Mouse (Mus musculus) telencephalon, adult 2 months (tissue): ENCODE data around the gene Pcgf6.
A peak's percentile ranks its signal among the peaks of the same experiment; 100 is the strongest.

Source experiments
- DNase-seq: peaks from one replicate; pipeline ENCODE4 v3.0.0-alpha.2; 2011; ENCODE audit warnings: low read depth, low spot score

Gene Pcgf6

DNA sequence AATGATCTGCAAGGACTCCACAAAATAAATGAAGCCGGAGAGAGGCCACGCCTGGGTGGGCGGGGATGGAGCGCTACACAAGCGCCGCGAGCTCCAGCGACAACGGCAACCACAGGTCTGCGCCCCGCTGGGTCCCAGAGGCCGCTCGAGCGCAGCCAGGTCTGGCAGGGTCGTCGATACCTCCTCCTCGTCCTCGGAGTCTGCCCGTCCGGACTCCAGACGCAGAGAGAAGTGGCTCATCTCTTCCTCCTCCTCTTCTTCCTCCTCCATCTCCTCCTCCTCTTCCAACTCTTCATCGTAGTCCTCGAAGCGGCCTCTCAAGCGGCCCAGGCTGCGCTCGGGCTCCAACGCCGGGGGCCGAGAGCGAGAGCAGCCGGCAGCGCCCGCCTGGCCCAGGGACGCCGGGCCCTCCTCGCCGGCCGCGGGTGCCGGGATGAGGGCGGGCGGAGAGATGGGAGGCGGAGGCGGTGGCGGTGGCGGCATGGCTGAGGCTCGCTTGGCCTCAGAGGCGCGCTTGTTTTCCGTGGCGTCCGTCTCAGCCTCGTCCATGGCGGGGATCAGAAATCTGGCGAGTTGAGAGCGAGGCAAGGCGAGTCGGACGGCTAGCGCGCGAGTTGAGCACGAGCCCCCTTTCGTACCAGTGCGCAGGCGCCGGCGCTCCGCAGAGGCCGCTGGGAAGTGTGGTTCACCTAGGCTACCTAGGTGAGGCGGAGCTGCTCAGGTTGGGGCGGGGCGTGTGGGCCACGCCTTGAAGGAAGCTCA, at the start of gene Pcgf6:
TSS of gene Pcgf6 (minus strand) at position 636 of the 762 bp plus-strand sequence.
- DNase-seq = no peak

- DNase-seq = peak; percentile 97
Observed at GRCm38 (mm10) chr19:47090550-47091156, 39.9 kb upstream of the Pcgf6 start, which contains the start of the genes Usmg5 and Pdcd11. Gene Usmg5 (minus strand): TSS chr19:47090647. Gene Pdcd11 (plus strand): TSS chr19:47090768.

DNA sequence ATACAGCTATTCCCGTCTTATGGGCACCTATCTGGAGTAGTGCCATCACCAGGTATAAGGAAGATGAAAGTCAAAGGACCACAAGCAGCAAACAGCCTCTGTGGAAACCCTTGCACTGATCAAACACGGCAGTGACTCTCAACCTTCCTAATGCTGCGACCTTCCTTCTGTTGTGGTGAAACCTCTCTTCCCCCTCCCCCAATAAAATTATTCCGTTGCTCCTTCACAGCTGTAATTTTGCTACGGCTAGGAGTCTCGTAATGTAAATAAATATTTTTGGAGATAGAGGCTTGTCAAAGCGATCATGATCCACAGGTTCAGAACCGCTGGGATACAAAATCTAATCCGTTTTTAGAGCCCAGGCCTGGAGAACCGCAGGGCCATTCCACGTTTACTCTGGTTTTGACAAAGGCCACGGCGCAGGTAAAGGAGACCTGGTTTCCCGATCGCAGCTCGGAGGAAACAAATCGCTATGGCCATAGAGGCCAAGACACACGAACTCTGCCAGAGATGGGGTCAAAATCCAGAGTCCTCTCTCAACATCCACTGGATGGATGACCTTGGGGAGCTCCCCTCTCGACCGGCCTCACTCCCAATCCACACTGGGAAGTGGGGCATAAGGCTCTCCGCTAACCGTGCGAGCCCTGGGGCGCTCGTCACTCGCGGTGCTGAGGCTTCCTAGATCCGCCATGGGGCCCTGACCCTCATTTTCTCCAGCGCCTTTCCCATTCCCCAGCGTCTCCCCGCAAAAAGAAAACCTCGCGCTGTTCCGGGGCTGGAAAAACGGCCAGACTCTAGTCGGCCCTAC, 39.2 kb upstream of the Pcgf6 start:
- no peak for DNase-seq

GRCm38 (mm10) chr19:47088226-47088625, 37.5 kb upstream of the Pcgf6 start:
- DNase-seq = no peak

DNA sequence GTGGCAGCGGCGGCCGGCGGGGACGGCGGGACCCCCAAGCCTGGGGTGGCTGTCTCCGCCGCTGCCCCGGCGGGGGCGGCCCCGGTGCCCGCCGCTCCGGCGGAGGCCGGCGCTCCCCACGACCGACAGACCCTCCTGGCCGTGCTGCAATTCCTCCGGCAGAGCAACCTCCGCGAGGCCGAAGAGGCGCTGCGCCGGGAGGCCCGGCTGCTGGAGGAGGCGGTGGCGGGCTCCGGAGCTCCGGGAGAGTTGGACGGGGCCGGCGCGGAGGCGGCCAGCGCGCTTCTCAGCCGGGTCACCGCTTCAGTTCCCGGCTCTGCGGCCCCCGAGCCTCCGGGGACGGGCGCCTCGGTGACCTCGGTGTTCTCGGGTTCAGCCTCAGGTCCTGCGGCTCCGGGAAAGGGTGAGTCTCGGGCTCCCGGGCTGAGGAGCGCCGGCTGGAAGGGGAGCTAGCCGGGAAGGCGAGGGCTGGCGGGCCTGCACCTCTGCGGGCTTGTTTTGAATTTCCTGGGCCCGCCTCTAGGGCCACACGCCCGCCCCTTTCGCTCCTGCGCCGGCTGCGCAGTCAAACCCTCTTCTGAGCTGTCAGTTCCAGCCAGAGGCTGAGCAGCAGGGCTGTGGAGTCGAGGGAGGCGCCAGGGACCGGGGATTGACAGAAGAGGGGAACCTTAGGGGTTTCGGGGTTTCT, 17.4 kb upstream of the Pcgf6 start:
- peak; percentile 64 for DNase-seq

- peak; percentile 95 for DNase-seq
Observed at GRCm38 (mm10) chr19:47067096-47067882, 16.6 kb upstream of the Pcgf6 start, which contains the start of gene Taf5. Gene Taf5 (plus strand): TSS chr19:47067746.

DNA sequence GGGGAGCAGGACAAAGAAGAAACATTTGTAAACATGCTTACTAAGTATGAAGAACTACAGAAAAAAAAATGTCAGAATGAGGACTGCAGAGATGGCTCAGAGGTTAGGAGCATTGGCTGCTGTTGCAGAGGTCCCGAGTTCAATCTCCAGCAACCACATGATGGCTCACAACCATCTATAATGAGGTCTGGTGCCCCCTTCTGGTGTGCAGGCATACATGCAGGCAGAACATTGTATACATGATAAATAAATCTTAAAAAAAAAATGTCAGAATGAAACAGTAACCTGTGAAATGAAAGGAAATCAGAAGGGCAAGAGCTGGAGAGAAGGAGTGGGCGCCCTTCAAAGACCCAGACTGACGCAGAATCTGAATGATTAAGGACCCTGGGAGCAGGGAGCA, 15.2 kb upstream of the Pcgf6 start:
- no peak for DNase-seq

GRCm38 (mm10) chr19:47057684-47058083, 7.0 kb upstream of the Pcgf6 start:
- no peak for DNase-seq

GRCm38 (mm10) chr19:47053471-47053870, 2.8 kb upstream of the Pcgf6 start:
- DNase-seq = no peak

- DNase-seq = no peak
Observed at GRCm38 (mm10) chr19:47052927-47053326, 2.2 kb upstream of the Pcgf6 start.

- DNase-seq = no peak
Observed at GRCm38 (mm10) chr19:47049840-47050239, 866 bp downstream of the Pcgf6 start.

DNA sequence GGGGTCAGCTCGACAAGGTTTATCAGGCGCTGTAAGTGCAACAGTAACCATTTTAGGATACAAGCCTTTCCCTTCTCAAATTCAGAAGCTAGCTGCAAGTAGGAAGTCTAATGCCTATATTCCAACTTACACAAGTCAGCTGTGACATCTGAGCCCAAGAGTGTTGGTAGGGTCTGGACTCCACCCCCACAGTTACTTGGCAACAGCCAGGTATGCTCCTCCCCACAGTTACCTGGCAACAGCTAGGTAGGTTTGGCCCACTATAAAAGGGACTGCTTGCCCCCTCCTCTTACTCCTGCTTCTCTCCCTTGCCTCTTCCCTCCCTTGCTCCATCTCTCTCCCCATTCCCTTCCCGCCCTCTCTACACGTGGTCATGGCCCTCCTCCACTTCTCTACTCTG, 1.6 kb downstream of the Pcgf6 start:
- DNase-seq = no peak

GRCm38 (mm10) chr19:47047236-47047833, 3.4 kb downstream of the Pcgf6 start:
- no peak for DNase-seq

DNA sequence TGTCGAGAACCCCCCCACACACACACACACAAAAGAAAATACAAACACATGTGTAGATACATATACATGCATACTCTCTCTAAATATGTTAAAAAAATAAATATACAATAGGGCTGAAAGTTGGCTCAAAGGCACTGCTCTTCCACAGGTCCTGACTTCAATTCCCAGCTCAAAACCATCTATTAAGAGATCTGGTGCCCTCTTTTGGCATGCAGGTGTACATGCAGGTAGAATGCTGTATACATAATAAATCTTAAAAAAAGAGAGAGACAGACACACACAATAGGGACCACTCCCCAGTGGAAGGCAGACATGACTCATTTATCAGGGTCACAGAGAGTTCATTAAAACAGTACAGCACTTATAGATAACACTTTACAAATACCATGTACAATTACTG, 4.4 kb downstream of the Pcgf6 start:
- no peak for DNase-seq

- no peak for DNase-seq
Observed at GRCm38 (mm10) chr19:47043608-47044007, 7.1 kb downstream of the Pcgf6 start.

GRCm38 (mm10) chr19:47040720-47041473, 9.8 kb downstream of the Pcgf6 start:
- DNase-seq = no peak

DNA sequence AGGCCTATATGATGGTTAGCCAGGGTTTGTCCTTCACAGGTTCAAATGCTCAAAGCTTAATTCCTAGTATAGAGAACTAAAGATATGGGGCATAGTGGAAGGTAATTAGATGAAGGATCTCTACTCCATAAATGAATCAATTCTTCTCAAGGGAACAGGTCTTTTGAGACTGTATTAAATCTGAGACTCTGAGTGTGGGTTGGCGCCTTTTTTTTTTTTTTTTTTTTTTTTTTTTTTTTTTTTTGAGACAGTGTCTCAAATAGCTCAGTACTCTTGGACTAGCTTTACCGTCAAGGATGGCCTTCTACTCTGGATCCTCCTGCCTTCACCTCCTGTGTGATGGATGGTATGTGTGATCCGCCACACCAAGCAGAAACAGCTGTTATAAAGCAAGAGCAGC, 14.1 kb downstream of the Pcgf6 start:
- DNase-seq = no peak

- no peak for DNase-seq
Observed at GRCm38 (mm10) chr19:47034916-47035315, 15.8 kb downstream of the Pcgf6 start.

- no peak for DNase-seq
Observed at GRCm38 (mm10) chr19:47031770-47032169, 18.9 kb downstream of the Pcgf6 start.

DNA sequence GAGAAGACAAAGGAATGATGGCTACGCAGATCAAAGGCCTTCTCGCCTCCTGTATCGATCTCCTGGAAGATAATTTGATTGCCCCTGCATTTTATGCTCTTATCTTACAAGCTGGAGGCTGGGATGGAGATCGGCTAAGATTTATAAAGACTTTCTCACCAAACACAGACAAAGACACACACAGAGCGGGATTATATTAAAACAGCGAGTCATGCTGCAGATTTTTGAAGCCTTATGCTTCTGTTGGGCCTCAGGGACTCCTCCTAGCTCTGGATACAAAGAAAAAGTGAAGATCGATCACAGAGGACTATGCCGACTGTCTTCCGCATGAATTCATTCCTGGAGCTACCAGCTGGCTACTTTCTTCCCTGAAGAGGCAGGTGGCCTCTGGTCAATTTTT, 20.9 kb downstream of the Pcgf6 start:
- no peak for DNase-seq
